Mouse (Mus musculus) stomach, postnatal 0 days (tissue): ENCODE data around the gene Ccdc148. TPM values are rescaled to one million over a fixed set of nuclear protein-coding genes. Genes with fewer than 3 reads are reported as not detected.

ENCODE experiments used
- ATAC-seq: fragments of 200-750 bp; cut with Nextera tagmentation; 2 replicates; pipeline ENCODE4 v1.8.0; 2017; ENCODE audit not compliant: low FRiP score, low TSS enrichment
- DNase-seq: peaks from one replicate; pipeline ENCODE4 v3.0.0-alpha.2; 2016; ENCODE audit warnings: low spot score
- H3K27ac ChIP-seq: fragments of 300-500 bp; sonication (generic); replicated peaks from 2 replicates; pipeline ENCODE4 v1.5.1; 2014; ENCODE audit warnings: mild to moderate bottlenecking, control low read depth
- H3K27me3 ChIP-seq: fragments of 300-500 bp; sonication (generic); 2 replicates; pipeline ENCODE4 v1.6.1; 2014; ENCODE audit warnings: low read length; ENCODE audit not compliant: control insufficient read depth, insufficient read depth
- H3K36me3 ChIP-seq: fragments of 300-500 bp; sonication (generic); 2 replicates; pipeline ENCODE4 v1.6.1; 2014; ENCODE audit warnings: low read length, mixed read lengths; ENCODE audit not compliant: control insufficient read depth, insufficient read depth
- H3K4me1 ChIP-seq: fragments of 300-500 bp; sonication (generic); replicated peaks from 2 replicates; pipeline ENCODE4 v1.6.1; 2014; ENCODE audit warnings: antibody characterized with exemption; ENCODE audit not compliant: control insufficient read depth, insufficient read depth
- H3K4me2 ChIP-seq: fragments of 300-500 bp; sonication (generic); replicated peaks from 2 replicates; pipeline ENCODE4 v1.6.1; 2014; ENCODE audit warnings: low read depth, mild to moderate bottlenecking, control low read depth, moderate library complexity
- H3K4me3 ChIP-seq: fragments of 300-500 bp; sonication (generic); 2 replicates; pipeline ENCODE4 v1.5.1; 2014; ENCODE audit warnings: low read depth, low read length, control low read depth
- H3K9ac ChIP-seq: fragments of 300-500 bp; sonication (generic); 2 replicates; pipeline ENCODE4 v1.6.1; 2014; ENCODE audit warnings: mild to moderate bottlenecking, low read length, control low read depth, mixed read lengths
- H3K9me3 ChIP-seq: fragments of 300-500 bp; sonication (generic); 2 replicates; pipeline ENCODE4 v1.6.1; 2016; ENCODE audit warnings: low read length; ENCODE audit not compliant: control insufficient read depth
- CTCF ChIP-seq: IDR thresholded peaks from 2 replicates; pipeline ENCODE4 v1.5.1; 2016; ENCODE audit warnings: antibody characterized with exemption, low read depth, mild to moderate bottlenecking, moderate library complexity
- EP300 ChIP-seq: optimal IDR thresholded peaks from 2 replicates; pipeline ENCODE3; 2016; ENCODE audit warnings: antibody characterized with exemption
- WGBS: fragments of 180-500 bp; shearing (Covaris S2); extraction: QIAGEN DNeasy Blood & Tissue Kit; methylation state at CpG from one replicate; pipeline ENCODE4 v1.1.7; 2014; 5-methylcytosine and 5-hydroxymethylcytosine counted together
- polyA plus RNA-seq: library from polyadenylated mRNA; unstranded; fragments of >200 nt; fragmentation: Nextera tagmentation; extraction: Ambion mirVana; gene quantifications from 2 replicates; pipeline ENCODE4 v1.2.1, GENCODE M21; 2015

Gene Ccdc148
- polyA plus RNA-seq, 1 experiment from 2014 or later = 0.47 TPM

DNA sequence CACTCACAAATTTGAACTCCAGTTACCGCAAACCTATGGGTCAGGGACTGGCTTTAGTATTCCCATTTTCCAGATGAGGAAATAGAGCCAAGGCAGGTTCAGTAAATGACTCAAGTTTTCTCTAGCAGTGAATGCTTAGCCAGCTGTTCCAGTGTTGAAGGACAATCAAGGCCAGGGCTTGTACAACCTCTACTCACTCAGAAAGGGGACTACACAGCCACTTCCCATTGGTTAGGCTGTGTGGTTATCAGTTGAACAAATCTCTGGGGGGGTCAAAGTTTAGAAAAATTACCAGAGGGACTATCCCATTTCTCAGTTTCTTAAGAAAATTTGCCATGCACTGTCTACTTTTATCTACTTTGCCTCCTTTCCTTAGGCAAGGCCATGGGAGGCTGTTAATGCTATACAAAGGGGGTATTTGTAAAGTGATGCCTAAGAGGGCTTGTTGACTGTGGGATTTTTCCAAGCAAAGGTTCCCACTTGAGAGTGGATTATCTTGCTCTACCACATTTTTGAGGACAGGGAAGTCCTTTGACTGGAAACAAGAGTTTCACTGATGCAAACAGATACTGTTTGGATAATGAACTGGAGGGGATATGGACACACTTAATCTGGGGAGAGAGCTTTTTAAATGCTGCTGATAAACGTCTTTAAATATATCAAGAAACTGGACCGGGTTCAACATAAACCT, 331.4 kb downstream of the Ccdc148 start:
- H3K4me2 ChIP-seq = no peak overlapping the region
- DNase-seq (no peak), ATAC-seq (peak; percentile 60)
- H3K27ac ChIP-seq = peak overlapping the region; percentile 53
- H3K9me3 ChIP-seq = no peaks in the 10 kb centered on the region
- TF ChIP-seq EP300 (peak; percentile 69), CTCF (no peak)
- no peaks in the 10 kb centered on the region for H3K4me1 ChIP-seq
- no peaks in the 10 kb centered on the region for H3K27me3 ChIP-seq
- WGBS = 47% methylated on average over 3 of the region's 3 CpGs
- H3K4me3 ChIP-seq = no peak overlapping the region
- H3K9ac ChIP-seq = no peak overlapping the region
- no peaks in the 10 kb centered on the region for H3K36me3 ChIP-seq

GRCm38 (mm10) chr2:58812941-58813340, 347.5 kb downstream of the Ccdc148 start:
- TF ChIP-seq CTCF = no peak
- no peak for ATAC-seq
- Histone ChIP-seq H3K27me3 (no peaks in the 10 kb centered on the region), H3K4me2 (no peak overlapping the region), H3K9ac (no peak overlapping the region), H3K27ac (no peak overlapping the region), H3K36me3 (no peaks in the 10 kb centered on the region), H3K9me3 (no peaks in the 10 kb centered on the region), H3K4me1 (no peaks in the 10 kb centered on the region), H3K4me3 (no peak overlapping the region)
- WGBS = 46% methylated on average over 2 of the region's 2 CpGs
- no peak for DNase-seq

- no peak for DNase-seq
- H3K36me3 ChIP-seq = no peaks in the 10 kb centered on the region
- no peak overlapping the region for H3K9ac ChIP-seq
- no peak for TF ChIP-seq CTCF
- TF ChIP-seq EP300 = no peak
- H3K4me3 ChIP-seq = no peak overlapping the region
- ATAC-seq = no peak
- no peaks in the 10 kb centered on the region for H3K4me1 ChIP-seq
- H3K27ac ChIP-seq = no peak overlapping the region
- no peaks in the 10 kb centered on the region for H3K9me3 ChIP-seq
- 84% methylated on average over 5 of the region's 5 CpGs for WGBS
- H3K4me2 ChIP-seq = no peak overlapping the region
- H3K27me3 ChIP-seq = no peaks in the 10 kb centered on the region
These were observed 360.9 kb downstream of the Ccdc148 start for GRCm38 (mm10) chr2:58799623-58800022.

GRCm38 (mm10) chr2:58799126-58799525, 361.4 kb downstream of the Ccdc148 start:
- ATAC-seq (no peak), DNase-seq (no peak)
- no peak for TF ChIP-seq CTCF
- no peak for TF ChIP-seq EP300
- no peaks in the 10 kb centered on the region for H3K36me3 ChIP-seq
- 82% methylated on average over 9 of the region's 9 CpGs for WGBS
- no peak overlapping the region for H3K4me3 ChIP-seq
- no peak overlapping the region for H3K9ac ChIP-seq
- H3K27me3 ChIP-seq = no peaks in the 10 kb centered on the region
- H3K9me3 ChIP-seq = no peaks in the 10 kb centered on the region
- H3K4me2 ChIP-seq = no peak overlapping the region
- H3K4me1 ChIP-seq = no peaks in the 10 kb centered on the region
- no peak overlapping the region for H3K27ac ChIP-seq

GRCm38 (mm10) chr2:58797506-58797905, 363.0 kb downstream of the Ccdc148 start:
- Histone ChIP-seq H3K4me2 (no peak overlapping the region), H3K4me1 (no peaks in the 10 kb centered on the region), H3K9ac (no peak overlapping the region), H3K36me3 (no peaks in the 10 kb centered on the region), H3K4me3 (no peak overlapping the region), H3K27ac (no peak overlapping the region), H3K27me3 (no peaks in the 10 kb centered on the region), H3K9me3 (no peaks in the 10 kb centered on the region)
- ATAC-seq (no peak), DNase-seq (no peak)
- TF ChIP-seq EP300 (no peak), CTCF (no peak)
- 70% methylated on average over 4 of the region's 4 CpGs for WGBS

GRCm38 (mm10) chr2:58795432-58795831, 365.1 kb downstream of the Ccdc148 start:
- H3K4me3 ChIP-seq = no peak overlapping the region
- DNase-seq = no peak
- no peak overlapping the region for H3K9ac ChIP-seq
- no peaks in the 10 kb centered on the region for H3K4me1 ChIP-seq
- no peaks in the 10 kb centered on the region for H3K36me3 ChIP-seq
- no peak for ATAC-seq
- no peak overlapping the region for H3K4me2 ChIP-seq
- whole genome bisulfite sequencing = 62% methylated on average over 5 of the region's 5 CpGs
- no peaks in the 10 kb centered on the region for H3K27me3 ChIP-seq
- H3K27ac ChIP-seq = no peak overlapping the region
- TF ChIP-seq CTCF (no peak), EP300 (no peak)
- H3K9me3 ChIP-seq = no peaks in the 10 kb centered on the region
